Mouse (Mus musculus): ENCODE results near the gene Capn5.

Capn5 gene

GRCm38 (mm10) chr7:98104481-98105435 is 73.3 kb downstream of the Capn5 start:
- DNase-seq: peak; percentile 45

DNA sequence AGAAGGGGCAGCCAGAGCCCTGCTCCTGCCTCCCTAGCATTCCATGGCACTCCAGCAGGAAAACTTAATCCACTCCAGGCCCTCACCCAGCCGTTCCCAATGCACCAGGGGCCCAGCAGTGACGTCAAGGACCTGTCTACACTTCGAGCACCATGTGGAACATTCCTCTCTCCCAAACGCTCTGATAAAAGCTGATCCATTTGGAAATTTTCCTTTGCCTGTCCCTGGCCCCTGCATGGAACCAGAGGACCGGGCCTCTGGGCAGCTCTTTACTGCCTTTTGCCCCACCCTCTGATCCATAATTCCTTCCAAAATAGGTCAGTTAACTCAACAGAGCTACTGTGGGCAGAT is 74.2 kb downstream of the Capn5 start:
- DNase-seq: no peak

- DNase-seq: peak; percentile 85
These were observed 74.8 kb downstream of the Capn5 start for GRCm38 (mm10) chr7:98103002-98103941.

DNA sequence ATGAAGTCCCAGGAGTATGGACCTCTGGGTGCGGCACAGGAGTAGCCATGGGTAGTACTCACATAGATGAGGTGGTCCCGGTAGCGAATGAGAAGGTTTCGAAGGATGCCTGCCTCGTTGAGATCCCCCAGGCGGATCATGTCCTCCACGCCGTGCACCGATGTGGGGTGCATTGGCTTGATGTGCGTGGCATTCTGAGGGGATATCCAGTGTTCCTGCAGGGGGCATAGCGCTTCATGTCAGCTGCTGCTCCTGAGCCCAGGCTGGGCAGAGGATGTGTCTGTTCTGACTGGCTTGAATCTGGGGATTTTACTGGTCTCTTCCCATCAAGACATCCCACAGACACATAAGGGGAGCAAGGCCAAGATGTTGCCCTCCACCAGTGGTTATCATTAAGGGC is 75.6 kb downstream of the Capn5 start:
- no peak for DNase-seq

DNA sequence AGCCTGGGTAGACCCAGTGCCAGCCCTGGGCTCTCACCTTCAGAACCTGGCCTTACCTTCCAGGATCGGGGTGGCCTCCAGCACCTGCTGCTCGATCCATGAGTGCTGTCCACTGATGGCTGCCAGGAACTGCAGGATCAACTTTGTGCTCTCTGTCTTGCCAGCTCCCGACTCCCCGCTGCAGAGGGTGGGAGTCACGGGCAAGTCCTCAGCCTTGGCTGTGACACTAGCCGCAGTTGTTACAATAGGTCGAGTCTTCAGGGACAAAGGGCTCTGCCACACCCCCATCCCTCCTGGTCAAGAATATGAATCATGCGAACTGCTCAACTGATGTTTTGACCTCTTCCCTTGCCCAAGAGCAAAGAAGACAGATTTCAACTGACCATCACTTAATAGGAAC is 80.5 kb downstream of the Capn5 start:
- no peak for DNase-seq

DNA sequence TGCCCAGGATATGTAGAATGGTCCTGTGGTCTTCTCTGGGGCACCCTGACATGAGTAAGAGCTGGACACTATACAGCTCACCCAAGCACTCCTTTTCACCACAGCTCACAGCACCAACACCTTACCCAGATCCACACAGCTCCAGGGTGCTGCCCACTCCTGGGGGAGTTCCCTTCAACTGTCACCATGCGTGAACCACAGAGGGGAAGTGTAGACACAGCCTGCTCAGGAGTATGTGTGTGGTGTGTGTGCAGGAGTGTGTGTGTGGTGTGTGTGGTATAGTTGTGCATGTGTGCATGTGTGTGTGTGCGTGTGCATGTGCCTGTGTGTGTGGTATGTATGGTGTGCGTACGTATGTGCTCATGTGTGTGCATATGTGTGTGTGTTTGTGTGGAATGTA is 82.2 kb downstream of the Capn5 start:
- DNase-seq: no peak

GRCm38 (mm10) chr7:98086346-98086745 is 91.7 kb downstream of the Capn5 start:
- no peak for DNase-seq

- no peak for DNase-seq
These were observed 92.8 kb downstream of the Capn5 start for GRCm38 (mm10) chr7:98085314-98085713.

DNA sequence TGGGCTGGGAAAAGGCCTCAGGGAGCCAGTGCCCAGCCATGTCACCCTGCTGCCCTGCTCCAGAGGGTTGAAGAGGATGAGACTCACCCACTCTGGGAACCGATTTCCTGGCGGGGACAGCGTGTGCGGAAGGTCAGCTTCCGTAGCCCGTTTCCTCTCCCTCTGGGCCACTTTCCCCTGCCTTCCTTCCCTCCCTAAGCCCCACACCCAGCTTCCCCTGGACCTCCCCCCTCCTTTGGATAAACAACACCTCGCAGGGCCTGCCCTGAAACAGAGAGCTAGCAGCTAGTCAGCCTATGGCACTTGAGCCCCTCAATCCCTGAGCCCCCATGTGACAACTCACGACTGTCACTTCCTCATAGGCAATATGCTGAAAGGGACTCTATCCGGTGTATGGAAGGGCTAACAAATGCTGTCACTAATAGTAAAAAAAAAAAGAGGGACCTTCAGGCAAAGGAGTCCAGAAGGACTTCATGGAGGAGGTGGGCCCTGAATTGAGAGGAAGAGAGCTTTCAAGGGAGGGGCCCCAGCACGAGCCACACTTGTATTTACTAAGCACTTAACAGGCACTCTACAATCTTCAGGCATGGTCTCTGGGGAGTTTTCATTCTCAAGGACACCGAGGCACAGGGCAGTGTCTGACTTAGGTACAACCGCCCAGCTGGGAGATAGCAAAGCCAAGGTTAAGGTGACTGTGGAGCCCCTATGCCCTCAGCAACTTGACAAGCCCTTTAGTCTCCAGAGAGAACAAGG is 93.4 kb downstream of the Capn5 start:
- DNase-seq: no peak

DNA sequence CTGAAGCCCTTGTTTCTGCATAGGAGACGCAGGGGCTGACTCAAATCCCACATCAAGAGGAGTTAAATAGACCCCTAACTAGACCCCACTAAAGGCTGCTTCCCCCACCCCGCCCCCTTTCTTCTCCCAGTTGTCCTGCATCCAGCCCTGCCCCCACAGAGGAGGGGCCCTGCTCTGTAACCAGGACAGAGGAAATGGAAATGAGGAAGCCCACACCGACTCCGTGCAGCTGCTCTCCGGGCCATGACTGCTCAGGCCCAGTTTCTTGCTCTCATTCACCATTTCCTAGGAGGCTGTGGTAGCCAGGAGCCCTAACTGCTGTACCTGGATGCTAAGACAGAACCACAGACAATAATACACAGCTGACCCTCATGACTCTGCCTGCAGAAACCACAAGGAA is 95.7 kb downstream of the Capn5 start:
- no peak for DNase-seq

GRCm38 (mm10) chr7:98077453-98077852 is 100.6 kb downstream of the Capn5 start:
- DNase-seq: no peak

GRCm38 (mm10) chr7:98071620-98072019 is 106.5 kb downstream of the Capn5 start:
- peak; percentile 73 for DNase-seq

All from cerebellum, adult 9-11 months (tissue).